Mouse (Mus musculus) heart, adult 18-20 months (tissue): Measurements from ENCODE around the gene Zcrb1. TPM values are rescaled to one million over a fixed set of nuclear protein-coding genes. Genes with fewer than 3 reads are reported as not detected.

Experiments
- DNase-seq, 2 experiments: peaks; one replicate each; pipeline ENCODE4 v3.0.0; 2021 to 2022; ENCODE audit warnings: mixed read lengths in 1 of 2
- long read RNA-seq, 2 experiments: library from polyadenylated mRNA; stranded (forward); transcript quantifications; one replicate each; pipeline ENCODE4 v2.0.0; 2021
- total RNA-seq, 2 experiments: library from RNA; stranded (reverse); gene quantifications; 2 replicates each; pipeline ENCODE4 v1.2.3; 2021

Zcrb1 gene
- total RNA-seq = 100 to 1,000 TPM in 1 of 2 experiments, 10 to 100 TPM in 1; 99.5 to 103 TPM
- long read RNA-seq, experiment 1, transcript Zcrb1-208 (8 exons, 850 nt) = minor isoform, 8 of 139 reads
- long read RNA-seq, experiment 1, transcript Zcrb1-201 (8 exons, 877 nt) = major isoform, 109 of 139 reads
- long read RNA-seq, experiment 1, partial matches to known transcripts = 1 of 139 reads
- long read RNA-seq, experiment 1, other reads (novel, unspliced or antisense) = 21 of 139 reads
- long read RNA-seq, experiment 2, transcript Zcrb1-201 (8 exons, 877 nt) = major isoform, 86 of 104 reads
- long read RNA-seq, experiment 2, partial matches to known transcripts = 4 of 104 reads
- long read RNA-seq, experiment 2, other reads (novel, unspliced or antisense) = 9 of 104 reads

- DNase-seq = peak; percentile 86 to 89
Observed at GRCm38 (mm10) chr15:93397826-93398698, at the start of gene Zcrb1, which contains the start of gene Pphln1. Zcrb1 (minus strand) TSS chr15:93398334. Pphln1 (plus strand) TSS chr15:93398350.

- no peak for DNase-seq
Observed at GRCm38 (mm10) chr15:93443676-93444075, 45.5 kb upstream of the Zcrb1 start.

- DNase-seq = no peak
Observed at GRCm38 (mm10) chr15:93442271-93442670, 44.1 kb upstream of the Zcrb1 start.

GRCm38 (mm10) chr15:93438663-93439062 is 40.5 kb upstream of the Zcrb1 start:
- peak; percentile 28 to 71 for DNase-seq

GRCm38 (mm10) chr15:93435998-93436397 is 37.9 kb upstream of the Zcrb1 start:
- DNase-seq = no peak

- no peak for DNase-seq
Observed at GRCm38 (mm10) chr15:93433811-93434210, 35.7 kb upstream of the Zcrb1 start.

- no peak for DNase-seq
Observed at GRCm38 (mm10) chr15:93422537-93422936, 24.4 kb upstream of the Zcrb1 start.

GRCm38 (mm10) chr15:93420596-93420995 is 22.5 kb upstream of the Zcrb1 start:
- DNase-seq = peak; percentile 7 to 17

GRCm38 (mm10) chr15:93416300-93416699 is 18.2 kb upstream of the Zcrb1 start:
- DNase-seq = peak; percentile 10 to 26

- no peak for DNase-seq
Observed at GRCm38 (mm10) chr15:93414456-93414855, 16.3 kb upstream of the Zcrb1 start.

GRCm38 (mm10) chr15:93412445-93412844 is 14.3 kb upstream of the Zcrb1 start:
- no peak for DNase-seq

GRCm38 (mm10) chr15:93406492-93406891 is 8.4 kb upstream of the Zcrb1 start:
- no peak for DNase-seq

GRCm38 (mm10) chr15:93405446-93405986 is 7.4 kb upstream of the Zcrb1 start:
- no peak for DNase-seq

GRCm38 (mm10) chr15:93404849-93405248 is 6.7 kb upstream of the Zcrb1 start:
- no peak for DNase-seq

GRCm38 (mm10) chr15:93402730-93403129 is 4.6 kb upstream of the Zcrb1 start:
- no peak for DNase-seq

GRCm38 (mm10) chr15:93401446-93401845 is 3.3 kb upstream of the Zcrb1 start:
- no peak for DNase-seq

- DNase-seq = peak in 1 of 2 experiments; percentile 13
Observed at GRCm38 (mm10) chr15:93398699-93399540, 786 bp upstream of the Zcrb1 start.

GRCm38 (mm10) chr15:93397269-93397668 is 865 bp downstream of the Zcrb1 start:
- no peak for DNase-seq

GRCm38 (mm10) chr15:93381337-93381736 is 16.8 kb downstream of the Zcrb1 start:
- no peak for DNase-seq

GRCm38 (mm10) chr15:93379177-93379576 is 19.0 kb downstream of the Zcrb1 start:
- no peak for DNase-seq

GRCm38 (mm10) chr15:93375696-93376095 is 22.4 kb downstream of the Zcrb1 start:
- DNase-seq = no peak
